Mouse (Mus musculus): ENCODE data around the gene Gm2244.
"Not testable (repeated sequence)": the region's sequence is repeated elsewhere in the genome, so short reads cannot be mapped to it uniquely, and the experiment has no call there.

Gm2244 gene

GRCm38 (mm10) chr14:19549863-19550262 lies at the start of gene Gm2244:
Gene Gm2244, minus strand, starts transcription at chr14:19549963.
- in situ Hi-C loops (cut with MboI, MseI) = not testable (repeated sequence)

DNA sequence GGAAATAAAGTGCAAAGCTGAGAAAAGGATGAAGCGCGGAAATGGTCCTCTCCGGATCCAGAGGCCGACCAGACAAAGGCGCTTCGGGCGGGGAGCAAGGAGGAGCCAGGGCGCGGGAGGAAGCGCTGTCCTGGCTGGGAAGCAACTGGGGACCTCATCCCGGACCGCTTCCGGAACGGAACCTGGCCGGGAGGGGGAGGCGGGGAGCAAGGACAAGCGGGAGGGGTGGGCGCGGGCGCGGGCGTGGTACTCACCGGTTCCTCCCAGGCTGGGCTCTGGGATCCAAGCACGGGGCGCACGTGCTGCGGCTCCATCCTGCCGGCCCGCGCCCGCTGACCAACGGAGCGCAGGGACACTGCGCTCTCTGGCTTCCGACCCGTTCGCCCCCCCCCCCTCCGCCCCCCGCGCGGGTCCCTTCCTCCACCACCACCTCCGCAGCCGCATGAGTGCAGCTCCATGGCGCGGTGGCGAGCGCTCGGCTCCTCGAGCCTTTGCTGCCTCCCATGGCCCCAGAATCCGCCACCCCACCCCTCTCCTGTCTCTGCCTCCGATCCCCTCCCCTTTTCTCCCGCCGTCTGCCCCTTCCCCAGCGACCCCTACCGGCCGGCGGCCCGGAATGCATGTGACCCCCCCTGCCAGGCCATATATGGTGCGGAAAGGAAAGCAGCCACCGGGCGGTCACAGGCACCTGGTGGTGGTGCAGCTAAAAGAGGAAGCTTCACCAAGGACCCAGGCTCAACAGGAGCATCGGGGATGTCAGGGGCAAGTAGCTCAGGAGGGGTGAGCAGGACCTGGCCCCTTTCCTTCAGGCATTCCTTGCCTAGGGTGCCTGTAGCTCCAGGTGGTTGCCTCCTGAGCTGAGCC lies 35.3 kb upstream of the Gm2244 start, which contains the start of gene Gm2237:
TSS of gene Gm2237 (minus strand) at position 332 of the 864 bp plus-strand sequence.
- in situ Hi-C loops (cut with MboI, MseI) = not testable (repeated sequence)
